Mouse (Mus musculus) heart, adult 18-20 months (tissue): ENCODE results near the gene Lhfpl4. TPM values are rescaled to one million over a fixed set of nuclear protein-coding genes. Genes with fewer than 3 reads are reported as not detected.
A peak's percentile ranks its signal among the peaks of the same experiment; 100 is the strongest.

Source experiments
- DNase-seq, 2 experiments: peaks; one replicate each; pipeline ENCODE4 v3.0.0; 2021 to 2022; ENCODE audit warnings: mixed read lengths in 1 of 2
- total RNA-seq, 2 experiments: library from RNA; stranded (reverse); gene quantifications; 2 replicates each; pipeline ENCODE4 v1.2.3; 2021

Lhfpl4 gene
- total RNA-seq, 2 experiments from 2014 or later: 0.40 to 0.51 TPM

DNA sequence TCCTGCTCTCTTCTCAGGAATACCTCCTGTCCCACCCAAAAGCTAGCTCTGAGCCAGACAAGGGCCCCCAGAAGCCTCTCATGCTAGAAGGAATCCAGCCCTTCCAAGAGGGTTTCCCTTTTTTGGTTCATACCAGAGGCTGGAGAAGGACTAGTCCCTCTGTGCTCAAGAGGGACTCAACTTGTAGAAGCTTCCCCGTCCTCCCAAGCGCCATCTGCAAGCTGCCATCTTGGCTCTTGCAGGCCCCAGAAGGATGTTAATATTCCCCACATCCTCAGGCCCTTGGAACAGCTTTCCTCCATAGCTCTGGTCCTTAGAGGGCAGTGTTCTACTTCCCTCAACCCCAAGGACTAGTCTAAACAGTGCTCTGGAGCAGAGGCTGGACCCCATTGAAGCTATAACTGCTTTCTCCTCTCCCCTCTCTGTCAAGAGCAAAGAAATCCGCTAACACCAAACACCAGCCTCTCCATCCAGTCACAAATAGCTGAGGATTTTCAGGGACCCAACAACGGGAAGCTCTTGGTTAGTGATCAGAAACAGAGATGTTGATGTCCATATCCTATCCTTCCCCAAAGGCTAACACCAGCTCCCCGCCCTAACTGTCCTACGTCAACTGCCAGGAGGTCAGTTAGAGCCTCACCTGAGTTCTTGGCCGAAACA is 26.7 kb downstream of the Lhfpl4 start:
- DNase-seq: no peak

DNA sequence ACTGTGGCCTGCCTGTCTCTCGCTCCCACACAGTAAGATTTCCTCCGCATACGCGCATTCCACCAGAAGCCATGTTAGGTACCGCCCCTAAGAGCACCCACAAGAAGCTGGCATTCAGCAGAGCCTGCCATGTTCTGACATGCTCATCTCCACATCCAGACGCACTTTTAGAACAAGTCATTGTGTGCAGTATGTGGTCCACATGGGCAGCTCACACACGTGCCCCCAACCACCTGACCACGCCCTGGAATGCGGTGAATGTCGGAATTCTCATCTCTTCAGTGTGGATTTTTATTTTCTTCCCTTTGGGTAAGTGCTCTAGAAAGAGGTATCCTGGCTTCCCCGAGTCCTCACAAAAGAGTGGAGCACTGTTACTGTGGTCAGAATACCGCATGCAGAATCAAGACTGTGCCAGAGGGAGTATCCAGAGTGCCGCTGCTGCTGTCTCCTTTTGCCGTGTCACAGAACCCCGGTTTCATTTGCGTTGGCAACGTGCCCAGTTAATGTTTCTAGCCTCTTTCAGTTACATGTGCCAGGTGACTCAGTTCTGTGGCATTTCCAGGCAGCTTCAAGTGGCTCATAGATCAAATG is 28.4 kb downstream of the Lhfpl4 start:
- DNase-seq: peak; percentile 73 to 85

DNA sequence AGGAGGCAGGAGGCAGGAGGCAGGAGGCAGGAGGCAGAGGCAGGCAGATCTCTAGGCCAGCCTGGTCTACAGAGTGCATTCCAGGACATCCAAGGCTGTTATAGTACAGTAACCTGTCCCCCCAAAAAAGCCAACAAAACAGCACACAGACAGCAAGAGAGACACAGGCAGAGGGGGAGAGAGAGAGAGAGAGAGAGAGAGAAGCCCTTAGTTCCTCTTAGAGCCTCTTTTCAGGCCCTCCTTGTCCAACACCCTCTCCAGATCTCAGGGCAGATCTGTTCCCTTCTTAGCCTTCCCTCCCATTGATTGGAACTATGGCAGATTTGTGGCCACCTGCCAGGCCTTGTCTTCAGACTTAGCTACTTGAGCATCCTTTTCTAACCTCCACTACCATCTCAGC is 31.7 kb downstream of the Lhfpl4 start:
- DNase-seq: no peak

DNA sequence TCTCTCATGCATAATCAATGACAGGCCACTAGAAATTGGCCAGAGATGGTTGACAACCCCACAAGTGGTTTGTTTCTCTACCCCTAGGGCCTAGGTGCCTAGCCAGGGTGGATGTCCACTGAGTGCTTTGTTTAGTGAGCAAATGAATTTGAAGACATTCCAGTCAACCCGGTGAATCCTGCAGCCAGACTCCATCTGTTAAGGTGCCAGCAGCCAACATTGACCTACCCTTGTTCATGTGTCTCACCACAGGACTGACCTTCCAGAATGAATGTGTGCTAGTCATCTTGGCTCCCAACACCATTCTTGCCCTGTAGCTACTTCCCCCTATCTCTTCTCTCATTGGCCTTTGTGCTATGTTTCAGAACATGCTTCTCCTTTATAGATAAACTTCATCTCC is 33.2 kb downstream of the Lhfpl4 start:
- DNase-seq: no peak

DNA sequence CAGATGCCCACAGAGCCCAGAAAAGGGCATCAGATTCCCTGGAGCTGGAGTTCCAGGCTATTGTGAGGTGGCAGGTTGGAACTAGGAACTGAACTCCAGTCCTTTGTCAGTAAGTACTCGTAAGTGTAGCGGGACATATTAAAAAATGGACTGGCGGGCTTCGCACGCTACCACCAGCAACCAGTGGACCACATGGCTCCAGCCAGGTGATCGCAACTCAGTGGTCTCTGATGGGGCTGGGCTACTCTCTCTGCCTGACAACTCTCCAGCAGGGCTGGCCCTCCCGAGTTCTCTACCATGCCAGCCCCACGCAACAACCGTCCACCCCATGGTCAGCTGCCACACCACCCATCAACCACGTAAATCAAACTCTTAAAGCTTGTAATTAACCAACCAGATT is 35.1 kb downstream of the Lhfpl4 start:
- DNase-seq: no peak

DNA sequence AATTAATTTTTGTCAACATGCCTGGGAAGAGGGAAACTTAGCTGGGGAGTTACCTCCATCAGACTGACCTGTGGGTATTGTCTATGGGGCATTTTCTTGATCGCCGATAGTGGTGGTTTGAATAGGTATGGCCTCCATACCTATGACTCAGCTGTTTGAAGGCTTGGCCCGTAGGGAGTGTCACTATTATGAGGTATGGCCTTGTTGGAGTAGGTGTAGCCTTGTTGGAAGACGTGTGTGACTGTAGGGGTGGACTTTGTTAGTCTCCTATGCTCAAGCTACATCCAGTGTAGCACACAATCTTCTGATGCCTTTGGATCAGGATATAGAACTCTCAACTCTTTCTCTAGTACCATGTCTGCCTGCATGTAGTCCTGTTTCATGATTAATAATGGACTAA is 39.1 kb downstream of the Lhfpl4 start:
- DNase-seq: no peak

DNA sequence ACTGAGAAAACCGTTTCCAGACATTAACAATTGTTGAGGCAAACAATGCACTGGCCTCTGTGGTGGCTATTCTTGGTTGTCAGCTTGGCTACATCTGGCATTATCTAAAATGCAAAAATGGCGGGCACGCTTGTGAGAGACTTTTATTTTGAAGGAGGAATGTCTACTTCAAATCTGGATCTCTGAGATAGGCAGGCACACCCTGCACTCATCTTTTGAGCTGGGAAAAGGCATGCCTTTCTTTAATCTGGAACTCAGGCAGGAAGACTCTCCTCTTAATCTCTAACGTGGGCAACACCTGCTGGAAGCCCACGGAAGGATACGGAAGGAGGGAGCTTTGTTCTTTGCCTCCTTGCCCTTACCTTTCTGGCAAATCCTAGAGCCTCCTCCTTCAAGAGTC is 40.3 kb downstream of the Lhfpl4 start:
- DNase-seq: no peak

DNA sequence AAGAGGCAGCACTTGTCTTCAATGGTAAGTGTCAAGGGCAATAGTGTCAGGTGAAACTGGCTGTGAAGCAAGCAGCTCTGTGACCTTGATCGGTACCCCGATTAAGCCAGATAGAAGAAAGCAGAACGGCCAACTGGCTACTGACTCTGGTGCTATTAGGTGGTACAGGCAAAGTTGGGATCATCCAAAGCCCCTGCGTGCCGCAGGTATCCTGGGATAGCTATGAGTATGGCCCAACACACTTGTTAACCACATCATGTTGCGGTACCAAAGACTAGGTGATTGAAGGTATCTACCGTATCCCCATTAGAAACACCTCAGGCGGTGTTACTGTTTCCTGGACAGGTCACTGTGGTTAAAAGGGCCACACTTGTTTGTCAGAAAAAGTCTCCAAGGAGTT is 41.1 kb downstream of the Lhfpl4 start:
- no peak for DNase-seq

DNA sequence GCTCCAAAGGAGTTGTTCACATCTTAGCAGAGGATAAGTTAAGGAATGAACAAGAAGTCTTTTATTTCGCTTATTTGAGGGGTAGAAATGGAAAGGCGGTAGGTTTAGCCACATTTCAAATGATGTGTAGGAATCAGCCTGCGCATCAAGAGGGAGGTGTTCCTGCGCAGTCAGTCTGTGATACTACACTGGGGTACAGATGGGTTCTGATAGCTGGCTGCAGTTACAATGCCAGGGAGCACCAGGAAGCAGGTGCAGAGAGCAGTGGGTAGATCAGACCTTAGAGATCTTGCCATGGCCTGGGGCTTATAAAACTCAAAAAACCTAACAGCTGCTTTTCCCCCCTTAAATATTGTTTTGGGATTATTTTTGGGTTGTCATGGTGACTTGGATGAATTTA is 49.9 kb downstream of the Lhfpl4 start:
- DNase-seq: no peak

DNA sequence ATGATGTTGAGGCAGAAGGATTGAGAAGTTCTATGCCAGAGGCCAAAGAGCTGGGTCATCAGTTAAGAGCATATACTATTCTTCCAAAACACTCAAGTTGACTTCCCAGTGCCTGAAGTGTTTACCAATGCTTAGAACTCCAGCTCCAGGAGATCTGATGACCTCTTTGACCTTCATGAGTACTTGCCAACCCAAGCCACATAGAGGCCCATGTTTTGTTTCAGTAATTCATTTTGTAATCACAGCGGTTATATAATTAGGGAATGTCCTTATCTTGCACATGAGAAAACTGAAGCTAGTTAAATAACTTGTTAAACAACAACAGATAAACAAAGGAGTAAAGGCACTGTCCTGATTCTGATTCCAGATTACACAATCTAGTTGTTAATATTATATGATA is 50.4 kb downstream of the Lhfpl4 start:
- DNase-seq: no peak

DNA sequence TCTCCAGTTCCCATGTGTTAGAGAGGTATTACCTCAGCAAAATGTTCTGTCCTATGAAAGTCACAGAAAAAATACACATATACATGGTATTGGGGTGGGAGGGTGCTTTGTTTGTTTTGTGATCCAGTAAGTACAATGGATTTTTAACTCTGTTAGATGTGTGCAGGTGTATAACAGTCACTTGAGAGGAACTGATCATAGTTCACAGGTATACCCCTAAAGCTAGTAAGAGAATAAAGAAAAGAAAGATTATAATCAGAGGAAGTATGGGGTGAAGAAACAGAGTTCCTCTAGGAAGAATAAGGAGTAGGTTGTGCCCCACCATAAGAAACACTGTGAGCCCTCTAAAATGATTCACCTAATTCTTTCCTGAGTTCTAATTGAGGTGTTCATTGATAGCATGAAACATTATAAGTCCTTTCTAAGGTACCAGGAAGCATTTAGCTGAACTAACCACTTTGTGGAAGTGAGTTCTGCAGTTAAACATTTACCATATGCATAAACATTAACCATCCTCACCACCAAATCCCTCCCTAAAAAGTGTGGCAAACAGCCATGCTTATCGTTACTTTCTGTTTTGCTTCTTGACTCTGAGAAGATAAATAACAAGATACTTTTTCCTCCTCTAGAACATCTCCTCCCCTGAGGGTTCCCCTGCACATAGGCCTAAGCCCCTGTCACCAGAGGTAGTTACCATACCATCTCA is 53.6 kb downstream of the Lhfpl4 start:
- no peak for DNase-seq

DNA sequence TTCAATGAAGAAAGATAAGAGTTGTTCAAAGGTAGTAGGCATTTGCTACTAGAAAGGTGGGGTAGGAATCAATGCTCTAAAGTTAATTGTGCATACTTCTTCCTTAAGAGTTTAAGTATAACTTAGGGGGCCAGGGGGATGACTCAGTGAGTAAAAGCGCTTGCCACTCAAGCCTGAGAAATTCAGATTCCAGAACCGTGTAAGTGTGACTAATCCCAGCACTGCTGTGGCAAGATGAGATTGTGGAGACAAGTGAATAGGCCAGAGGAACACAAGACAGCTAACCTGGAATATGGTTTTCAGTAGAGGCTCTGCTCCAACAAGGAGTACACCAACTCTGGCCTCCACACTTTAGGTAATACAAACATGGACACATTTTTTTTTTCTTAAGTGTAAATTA is 61.8 kb downstream of the Lhfpl4 start:
- no peak for DNase-seq

DNA sequence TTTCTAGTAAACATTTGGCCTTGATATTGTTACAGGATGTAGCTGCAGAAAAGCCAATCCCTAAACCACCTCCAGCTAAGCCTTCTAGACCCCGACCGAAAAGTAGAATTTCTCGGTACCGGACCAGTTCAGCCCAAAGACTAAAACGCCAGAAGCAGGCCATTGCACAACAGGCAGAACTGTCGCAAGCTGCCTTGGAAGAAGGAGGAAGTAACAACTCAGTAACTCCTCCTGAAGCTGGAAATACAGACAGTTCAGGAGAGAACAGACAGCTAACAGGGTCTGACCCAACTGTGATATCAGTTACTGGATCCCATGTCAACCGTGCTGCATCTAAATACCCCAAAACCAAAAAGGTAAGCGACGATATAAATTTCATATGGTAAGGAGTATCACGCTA is 74.4 kb downstream of the Lhfpl4 start:
- DNase-seq: peak in 1 of 2 experiments; percentile 19

Other genes starting within 250 kb of the Lhfpl4 start
- gene Srgap3, start 248.1 kb downstream of the Lhfpl4 start, total RNA-seq: 1 to 10 TPM in 1 of 2 experiments, under 1 TPM in 1; 0.69 to 1.1 TPM
- gene Thumpd3, start 149.2 kb downstream of the Lhfpl4 start, total RNA-seq: 10 to 100 TPM; 19.8 to 22.5 TPM
- gene Setd5, start 118.0 kb downstream of the Lhfpl4 start, total RNA-seq: 10 to 100 TPM; 27.0 to 31.5 TPM
- gene Mtmr14, start 42.5 kb upstream of the Lhfpl4 start, total RNA-seq: 10 to 100 TPM; 12.7 to 17.6 TPM
- gene Cpne9, start 86.9 kb upstream of the Lhfpl4 start, total RNA-seq: not detected
- 10 to 100 TPM; 12.3 to 12.4 TPM for gene Brpf1, start 111.8 kb upstream of the Lhfpl4 start, total RNA-seq
- 1 to 10 TPM; 4.5 to 6.9 TPM for gene Ogg1, start 131.6 kb upstream of the Lhfpl4 start, total RNA-seq
- gene Camk1, start 148.6 kb upstream of the Lhfpl4 start, total RNA-seq: 10 to 100 TPM; 64.2 to 68.3 TPM
- 10 to 100 TPM; 24.9 to 28.1 TPM for gene Tada3, start 182.5 kb upstream of the Lhfpl4 start, total RNA-seq
- gene Arpc4, start 182.7 kb upstream of the Lhfpl4 start, total RNA-seq: 10 to 100 TPM; 63.3 to 66.7 TPM
- 1 to 10 TPM in 1 of 2 experiments, under 1 TPM in 1; 0.77 to 1.3 TPM for gene Ttll3, start 193.9 kb upstream of the Lhfpl4 start, total RNA-seq
- gene Rpusd3, start 224.0 kb upstream of the Lhfpl4 start, total RNA-seq: 10 to 100 TPM; 11.3 to 13.0 TPM
- 10 to 100 TPM in 1 of 2 experiments, 1 to 10 TPM in 1; 6.7 to 53.2 TPM for gene Cidec, start 240.4 kb upstream of the Lhfpl4 start, total RNA-seq
- 10 to 100 TPM; 20.8 to 22.8 TPM for gene Jagn1, start 247.2 kb upstream of the Lhfpl4 start, total RNA-seq